Mouse (Mus musculus): ENCODE measurements around the gene Ctcfl.

GRCm38 (mm10) chr2:173089437-173089836 lies 29.9 kb downstream of the Ctcfl start:
- TF ChIP-seq CTCF (IDR thresholded peaks at IDR 0.05; ENCODE audit: control insufficient read depth, insufficient read depth, low read length) (peak; percentile 99), POLR2A (IDR thresholded peaks at IDR 0.05; ENCODE audit: borderline replicate concordance, control insufficient read depth, low read depth, low read length) (no peak)

Measured in bone marrow, adult 2 months (tissue).